Mouse (Mus musculus): ENCODE measurements at regions not wholly inside any gene's neighbourhood (a gene's known extent, or its start where the extent isn't known, plus 50 kb on each side); places are given as distances from the start of the nearest gene placed in this dataset.

DNA sequence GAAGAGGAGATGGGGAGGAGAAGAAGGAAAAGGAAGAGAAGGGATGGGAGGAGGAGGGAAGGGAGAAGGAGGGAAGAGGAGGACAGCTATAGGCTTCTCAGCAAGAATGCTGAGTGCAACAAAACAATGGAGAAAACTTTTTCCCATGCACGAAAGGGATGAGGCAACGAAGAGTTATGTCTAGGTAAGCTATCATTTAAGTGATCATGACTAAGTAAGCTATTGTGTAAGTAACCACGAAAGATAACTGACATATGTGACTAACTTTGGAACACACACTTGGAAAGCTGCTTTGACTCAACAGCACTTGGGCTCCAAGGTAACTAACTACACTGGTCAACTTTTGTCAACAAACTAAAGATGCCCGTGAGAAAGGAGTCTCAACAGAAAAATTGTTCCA, 50.9 kb upstream of the Fstl1 start:
- DNase-seq, result no peak

DNA sequence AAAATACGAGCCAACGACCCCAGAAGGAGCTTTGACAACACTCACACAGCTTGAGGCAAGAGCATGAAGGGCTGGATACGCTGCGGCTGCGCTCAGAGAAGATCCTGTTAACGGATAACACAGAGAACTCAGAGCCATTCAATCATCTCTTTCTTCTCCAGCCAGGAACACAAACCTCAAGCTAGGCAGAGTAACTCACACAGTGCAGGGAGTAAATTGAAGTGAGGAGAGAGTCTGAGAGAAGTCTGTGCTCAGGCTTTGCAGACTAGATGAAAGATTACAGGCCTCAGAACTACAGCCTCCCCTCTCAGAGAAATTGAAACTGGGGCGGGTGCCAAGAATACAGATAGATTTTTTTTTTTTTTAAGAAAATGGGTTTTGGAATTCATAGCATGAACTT, 60.9 kb upstream of the Ndufb4 start:
- DNase-seq, result no peak

GRCm38 (mm10) chr16:37714276-37714675, 60.0 kb upstream of the Ndufb4 start:
- DNase-seq, result no peak

DNA sequence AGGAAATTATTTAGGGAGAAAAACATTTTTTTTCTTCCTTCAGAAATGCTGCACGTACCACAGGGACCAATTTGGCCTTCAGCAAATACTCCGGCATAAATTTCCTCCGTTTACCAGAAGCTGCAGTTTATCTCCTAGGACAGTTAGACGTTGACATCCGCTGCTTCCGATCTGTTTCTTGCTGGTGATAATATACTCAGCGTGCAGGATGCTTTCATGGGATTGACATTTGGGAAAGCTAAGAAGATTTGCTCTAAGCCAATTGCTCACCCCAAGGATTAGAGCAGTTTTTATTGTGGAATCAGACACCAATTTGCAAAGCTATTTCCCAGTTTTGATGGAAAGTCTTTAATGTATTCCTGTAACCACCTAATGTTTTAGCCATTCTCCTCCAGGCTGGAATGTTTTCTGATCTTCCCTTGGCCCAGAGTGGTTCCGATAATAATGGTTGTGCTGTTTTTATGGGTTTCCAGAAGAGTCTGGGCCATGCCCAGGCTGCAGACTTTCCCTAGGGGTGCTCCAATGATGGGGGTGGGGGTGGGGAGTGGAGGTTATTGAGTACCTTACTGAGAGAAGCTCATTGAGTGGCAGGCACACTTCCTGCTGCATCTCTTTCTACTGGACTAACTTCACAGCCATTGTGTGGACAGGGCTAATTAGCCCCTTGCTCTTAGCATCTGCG, 52.1 kb upstream of the Ndufb4 start:
- DNase-seq, result no peak

GRCm38 (mm10) chr16:37705209-37705608, 51.0 kb upstream of the Ndufb4 start:
- DNase-seq, result no peak

- DNase-seq, result peak; percentile 33
These were observed 50.4 kb upstream of the Ndufb4 start for GRCm38 (mm10) chr16:37704461-37705155.

Data from adrenal gland, postnatal 14 days (tissue).